Mouse (Mus musculus) kidney, postnatal 0 days (tissue): ENCODE results near the gene BC055324. TPM values are rescaled to one million over a fixed set of nuclear protein-coding genes. Genes with fewer than 3 reads are reported as not detected.

Experiments used
- ATAC-seq: fragments of 200-750 bp; cut with Nextera tagmentation; replicated peaks from 2 replicates; pipeline ENCODE4 v1.8.0; 2017; ENCODE audit warnings: low read depth, moderate number of reproducible peaks, moderate TSS enrichment, moderate library complexity; ENCODE audit not compliant: low FRiP score
- DNase-seq: peaks from one replicate; pipeline ENCODE4 v3.0.0-alpha.2; 2016; ENCODE audit warnings: low spot score
- H3K27ac ChIP-seq: fragments of 300-500 bp; sonication (generic); 2 replicates; pipeline ENCODE4 v1.5.1; 2014; ENCODE audit warnings: mild to moderate bottlenecking
- H3K27me3 ChIP-seq: fragments of 300-500 bp; sonication (generic); 2 replicates; pipeline ENCODE4 v1.6.1; 2014; ENCODE audit warnings: low read length, mixed read lengths; ENCODE audit not compliant: insufficient read depth
- H3K36me3 ChIP-seq: fragments of 300-500 bp; sonication (generic); 2 replicates; pipeline ENCODE4 v1.6.1; 2014; ENCODE audit warnings: low read length, mixed read lengths; ENCODE audit not compliant: insufficient read depth
- H3K4me1 ChIP-seq: fragments of 300-500 bp; sonication (generic); replicated peaks from 2 replicates; pipeline ENCODE4 v1.6.1; 2014; ENCODE audit warnings: antibody characterized with exemption, low read length, mixed read lengths; ENCODE audit not compliant: insufficient read depth
- H3K4me2 ChIP-seq: fragments of 300-500 bp; sonication (generic); 2 replicates; pipeline ENCODE4 v1.6.1; 2014; ENCODE audit warnings: mild to moderate bottlenecking, low read length, moderate library complexity, mixed read lengths
- H3K4me3 ChIP-seq: fragments of 300-500 bp; sonication (generic); replicated peaks from 2 replicates; pipeline ENCODE4 v1.5.1; 2014; ENCODE audit warnings: low read depth, low read length
- H3K9ac ChIP-seq: fragments of 300-500 bp; sonication (generic); 2 replicates; pipeline ENCODE4 v1.6.1; 2014; ENCODE audit warnings: low read depth, low read length
- H3K9me3 ChIP-seq: fragments of 300-500 bp; sonication (generic); replicated peaks from 2 replicates; pipeline ENCODE4 v1.6.1; 2016; ENCODE audit warnings: low read length, inconsistent platforms, mixed read lengths
- CTCF ChIP-seq: IDR thresholded peaks from 2 replicates; pipeline ENCODE4 v1.5.1; 2016; ENCODE audit warnings: antibody characterized with exemption, low read depth, mild to moderate bottlenecking, moderate library complexity
- WGBS: fragments of 180-500 bp; shearing (Covaris S2); extraction: QIAGEN DNeasy Blood & Tissue Kit; methylation state at CpG from one replicate; pipeline ENCODE4 v1.1.7; 2014; 5-methylcytosine and 5-hydroxymethylcytosine counted together
- polyA plus RNA-seq: library from polyadenylated mRNA; unstranded; fragments of >200 nt; fragmentation: Nextera tagmentation; extraction: Ambion mirVana; gene quantifications from 2 replicates; pipeline ENCODE4 v1.2.1, GENCODE M21; 2015

BC055324 gene
- polyA plus RNA-seq, 1 experiment from 2014 or later: 10.3 TPM

DNA sequence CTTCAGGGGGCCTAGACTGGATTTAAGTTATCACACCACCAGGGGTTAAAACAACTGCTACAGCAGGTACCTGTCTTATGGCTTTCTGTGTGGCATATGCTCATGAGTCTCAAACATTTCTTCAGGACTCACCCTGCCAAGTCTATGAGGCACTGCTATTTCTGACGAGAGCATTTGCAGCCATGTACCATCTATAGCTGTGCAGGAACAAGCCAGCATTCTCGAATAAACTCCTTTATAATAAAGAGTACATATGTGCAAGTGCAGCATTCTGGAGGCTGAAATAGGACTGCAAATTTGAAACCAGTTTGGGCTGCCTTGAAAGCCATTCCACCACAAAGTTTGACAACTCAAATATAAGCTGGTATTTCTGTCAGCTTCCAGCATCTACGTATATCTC is 36.6 kb downstream of the BC055324 start:
- peaks cover 25% of the 10 kb centered on the region for H3K36me3 ChIP-seq

DNA sequence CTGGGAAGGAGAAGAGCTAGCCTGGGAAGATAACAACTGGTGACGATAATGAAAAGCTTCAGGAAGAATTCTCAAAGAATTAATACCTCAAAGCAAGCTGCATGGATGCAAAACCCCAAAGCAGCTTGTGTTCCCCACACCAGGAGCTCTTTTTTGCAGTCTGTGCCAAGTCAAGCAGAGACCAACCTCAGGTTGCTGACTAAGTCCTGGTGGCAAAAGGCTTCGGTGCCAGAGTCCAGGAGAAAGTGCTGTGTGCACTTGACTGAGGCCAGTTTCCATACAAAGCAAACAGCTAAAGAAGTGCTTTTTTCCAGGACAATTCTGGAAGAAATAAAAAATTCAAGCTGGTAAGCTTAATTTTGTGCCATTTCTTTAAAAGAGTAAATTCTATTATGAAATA is 41.2 kb downstream of the BC055324 start:
- Histone ChIP-seq H3K27ac (no peak overlapping the region), H3K4me3 (no peak overlapping the region), H3K9me3 (no peaks in the 10 kb centered on the region), H3K9ac (no peak overlapping the region), H3K4me1 (no peaks in the 10 kb centered on the region), H3K4me2 (no peak overlapping the region), H3K36me3 (peaks cover 57% of the 10 kb centered on the region), H3K27me3 (no peaks in the 10 kb centered on the region)
- WGBS: 89% methylated on average over 2 of the region's 2 CpGs
- DNase-seq: no peak
- TF ChIP-seq CTCF: no peak
- no peak for ATAC-seq

More for the DNA sequence above, 36.6 kb downstream of the BC055324 start:
- no peak for ATAC-seq
- no peak for DNase-seq
- H3K9me3 ChIP-seq: no peaks in the 10 kb centered on the region
- H3K27me3 ChIP-seq: no peaks in the 10 kb centered on the region
- WGBS: 87% methylated on average over 3 of the region's 3 CpGs
- no peak overlapping the region for H3K27ac ChIP-seq
- no peak overlapping the region for H3K9ac ChIP-seq
- H3K4me2 ChIP-seq: no peak overlapping the region
- H3K4me3 ChIP-seq: no peak overlapping the region
- no peak for TF ChIP-seq CTCF
- H3K4me1 ChIP-seq: no peaks in the 10 kb centered on the region

DNA sequence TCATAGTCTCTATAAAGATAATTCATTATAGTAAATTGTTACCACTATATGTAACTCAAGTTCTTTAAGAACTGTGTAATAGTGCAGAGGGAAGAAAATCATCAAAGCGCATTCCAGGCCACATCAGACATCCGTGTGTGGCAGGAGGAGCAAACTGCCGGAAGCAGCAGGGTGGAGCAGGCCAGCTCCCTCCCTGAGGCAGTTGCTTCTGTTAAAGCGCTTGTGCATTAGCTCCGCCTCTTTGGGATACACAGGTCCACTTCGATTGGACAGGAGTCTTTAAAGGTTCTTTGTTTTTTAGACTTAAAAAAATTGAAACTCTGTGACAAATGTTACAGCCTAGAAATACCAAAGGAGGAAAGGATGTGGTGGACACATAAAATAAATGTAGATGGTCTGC is 52.5 kb downstream of the BC055324 start:
- Histone ChIP-seq H3K27me3 (no peaks in the 10 kb centered on the region), H3K27ac (no peak overlapping the region), H3K36me3 (peaks cover 45% of the 10 kb centered on the region), H3K4me3 (no peak overlapping the region), H3K4me2 (no peak overlapping the region), H3K4me1 (no peaks in the 10 kb centered on the region), H3K9ac (no peak overlapping the region), H3K9me3 (no peaks in the 10 kb centered on the region)
- no peak for ATAC-seq
- 66% methylated on average over 6 of the region's 6 CpGs for WGBS
- TF ChIP-seq CTCF: no peak
- DNase-seq: peak; percentile 28

DNA sequence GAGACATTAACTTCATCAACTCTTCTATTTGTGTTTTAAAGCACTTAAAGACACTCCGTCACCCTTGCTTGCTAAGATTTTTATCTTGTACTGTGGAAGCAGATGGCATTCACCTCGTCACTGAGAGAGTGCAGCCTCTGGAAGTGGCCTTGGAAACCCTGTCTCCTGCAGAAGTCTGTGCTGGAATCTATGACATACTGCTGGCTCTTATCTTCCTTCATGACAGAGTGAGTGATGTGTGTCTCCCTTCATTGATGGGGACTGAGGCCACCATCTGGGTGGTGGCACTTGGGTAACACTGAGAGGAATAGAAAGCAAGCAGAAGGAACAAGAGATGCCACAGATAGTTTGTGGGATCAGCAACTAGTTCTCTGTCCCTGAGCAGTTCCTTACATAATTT is 60.0 kb downstream of the BC055324 start:
- no peaks in the 10 kb centered on the region for H3K9me3 ChIP-seq
- no peak overlapping the region for H3K4me2 ChIP-seq
- 0 out of 2 replicates have a peak, but pooled peaks cover 4% of the 10 kb centered on the region for H3K4me1 ChIP-seq
- no peak overlapping the region for H3K27ac ChIP-seq
- WGBS: 72% methylated on average over 2 of the region's 2 CpGs
- no peak for TF ChIP-seq CTCF
- ATAC-seq (no peak), DNase-seq (no peak)
- H3K36me3 ChIP-seq: peaks cover 45% of the 10 kb centered on the region
- H3K4me3 ChIP-seq: no peak overlapping the region
- no peaks in the 10 kb centered on the region for H3K27me3 ChIP-seq
- no peak overlapping the region for H3K9ac ChIP-seq

DNA sequence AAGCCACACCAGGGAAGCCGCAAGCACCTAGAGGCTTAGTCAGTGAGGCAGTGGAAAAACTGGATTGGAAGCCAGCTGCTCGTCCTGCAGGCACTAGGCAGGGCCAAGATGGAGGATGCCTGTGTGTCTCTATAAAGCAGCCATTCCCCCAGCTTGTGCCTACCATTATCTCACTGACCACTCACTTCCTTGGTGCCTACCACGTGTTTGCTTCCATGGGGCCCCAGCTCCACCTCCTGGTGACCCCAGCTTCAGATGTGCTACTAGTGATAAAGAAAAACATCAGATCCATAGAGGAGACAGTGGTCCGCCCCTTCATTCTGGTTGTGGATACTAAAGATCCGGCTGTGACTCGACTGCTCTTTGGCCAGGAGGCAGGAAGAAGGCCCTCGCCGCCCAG is 62.8 kb downstream of the BC055324 start:
- WGBS: 85% methylated on average over 8 of the region's 8 CpGs
- no peak overlapping the region for H3K9ac ChIP-seq
- DNase-seq (no peak), ATAC-seq (no peak)
- H3K27me3 ChIP-seq: no peaks in the 10 kb centered on the region
- H3K4me2 ChIP-seq: no peak overlapping the region
- 0 out of 2 replicates have a peak, but pooled peaks cover 4% of the 10 kb centered on the region for H3K4me1 ChIP-seq
- no peak overlapping the region for H3K27ac ChIP-seq
- no peaks in the 10 kb centered on the region for H3K9me3 ChIP-seq
- H3K4me3 ChIP-seq: no peak overlapping the region
- TF ChIP-seq CTCF: no peak
- H3K36me3 ChIP-seq: peaks cover 29% of the 10 kb centered on the region

DNA sequence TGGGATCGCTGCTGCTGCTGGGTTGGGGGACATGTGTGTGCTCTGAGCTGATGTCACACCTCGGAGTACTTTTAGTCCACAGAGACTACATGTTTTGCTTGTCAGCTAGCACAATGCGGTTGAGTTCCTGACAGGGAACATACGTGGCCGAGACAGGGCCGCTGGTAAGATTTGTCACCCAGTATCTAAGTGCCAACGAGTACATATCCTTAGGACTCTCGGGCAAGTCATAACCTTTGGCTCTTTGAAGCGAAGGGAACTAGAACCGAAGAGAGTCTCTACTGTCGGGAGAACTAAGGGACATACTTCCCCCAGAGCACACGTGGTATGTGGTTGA is 64.2 kb downstream of the BC055324 start:
- Histone ChIP-seq H3K36me3 (peaks cover 16% of the 10 kb centered on the region; the same call in 1 of the 2 replicates), H3K27ac (peak overlapping the region; percentile 74), H3K4me1 (0 out of 2 replicates have a peak, but pooled peaks cover 4% of the 10 kb centered on the region), H3K9ac (peak overlapping the region; percentile 95), H3K4me3 (peak overlapping the region; percentile 85), H3K27me3 (no peaks in the 10 kb centered on the region), H3K4me2 (peak overlapping the region; percentile 74), H3K9me3 (no peaks in the 10 kb centered on the region)
- ATAC-seq (no peak; the same call in 1 of the 2 replicates), DNase-seq (peak; percentile 30)
- no peak for TF ChIP-seq CTCF
- WGBS: 2% methylated on average over 12 of the region's 12 CpGs
